Mouse (Mus musculus): ENCODE data around the gene Popdc2. TPM values are rescaled to one million over a fixed set of nuclear protein-coding genes. Genes with fewer than 3 reads are reported as not detected.
A peak's percentile ranks its signal among the peaks of the same experiment; 100 is the strongest.

Gene Popdc2
- polyA plus RNA-seq, 1 experiment from 2014 or later, result 13.7 TPM

GRCm38 (mm10) chr16:38395060-38395730, 33.2 kb downstream of the Popdc2 start:
- 58% methylated on average over 6 of the region's 6 CpGs for WGBS

DNA sequence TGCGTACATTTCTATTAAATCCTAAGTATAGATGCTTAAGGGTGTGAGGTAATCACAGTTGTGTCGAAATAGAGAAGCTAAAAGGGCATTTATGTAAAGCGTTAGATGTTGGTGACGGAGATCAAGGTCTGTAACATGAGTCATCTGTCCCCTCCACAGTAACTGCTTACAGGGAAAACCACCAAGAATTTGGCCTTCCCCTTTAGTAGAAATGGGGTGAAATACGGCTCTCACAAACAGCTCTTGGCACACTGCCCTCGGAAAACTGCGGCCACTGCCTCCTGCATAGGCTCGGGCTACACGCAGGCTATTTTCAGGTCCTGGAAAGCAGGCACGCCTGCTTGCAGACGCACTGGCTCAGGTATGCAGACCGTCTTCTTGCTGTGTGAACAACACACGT, 34.1 kb downstream of the Popdc2 start:
- Histone ChIP-seq H3K9me3 (no peaks in the 10 kb centered on the region), H3K4me3 (replicated peaks) (no peak overlapping the region), H3K27ac (no peak overlapping the region), H3K4me2 (no peak overlapping the region), H3K9ac (no peak overlapping the region), H3K36me3 (no peaks in the 10 kb centered on the region), H3K4me1 (peaks cover 12% of the 10 kb centered on the region), H3K27me3 (replicated peaks) (no peaks in the 10 kb centered on the region)
- no peak for ATAC-seq (ENCODE audit: insufficient read depth, low FRiP score, low read depth)
- 31% methylated on average over 13 of the region's 13 CpGs for WGBS

More at GRCm38 (mm10) chr16:38395060-38395730, 33.2 kb downstream of the Popdc2 start:
- H3K4me1 ChIP-seq, result peaks cover 11% of the 10 kb centered on the region
- no peak overlapping the region for H3K27ac ChIP-seq
- H3K9me3 ChIP-seq, result no peaks in the 10 kb centered on the region
- no peaks in the 10 kb centered on the region for H3K36me3 ChIP-seq
- no peak overlapping the region for H3K4me2 ChIP-seq
- H3K4me3 ChIP-seq (replicated peaks), result no peak overlapping the region
- no peaks in the 10 kb centered on the region for H3K27me3 ChIP-seq (replicated peaks)
- H3K9ac ChIP-seq, result no peak overlapping the region
- no peak for ATAC-seq (ENCODE audit: insufficient read depth, low FRiP score, low read depth)

GRCm38 (mm10) chr16:38398266-38398665, 36.3 kb downstream of the Popdc2 start:
- H3K9me3 ChIP-seq, result no peaks in the 10 kb centered on the region
- WGBS, result 82% methylated on average over 6 of the region's 6 CpGs
- H3K9ac ChIP-seq, result no peak overlapping the region
- no peaks in the 10 kb centered on the region for H3K27me3 ChIP-seq (replicated peaks)
- no peaks in the 10 kb centered on the region for H3K36me3 ChIP-seq
- no peak overlapping the region for H3K4me3 ChIP-seq (replicated peaks)
- ATAC-seq (ENCODE audit: insufficient read depth, low FRiP score, low read depth), result no peak
- peaks cover 12% of the 10 kb centered on the region for H3K4me1 ChIP-seq
- H3K4me2 ChIP-seq, result no peak overlapping the region
- no peak overlapping the region for H3K27ac ChIP-seq

GRCm38 (mm10) chr16:38399076-38399475, 37.1 kb downstream of the Popdc2 start:
- Histone ChIP-seq H3K27me3 (replicated peaks) (no peaks in the 10 kb centered on the region), H3K4me1 (peaks cover 12% of the 10 kb centered on the region), H3K9ac (no peak overlapping the region), H3K4me3 (replicated peaks) (no peak overlapping the region), H3K36me3 (no peaks in the 10 kb centered on the region), H3K4me2 (peak overlapping the region; percentile 54; the same call in 1 of the 2 replicates), H3K9me3 (no peaks in the 10 kb centered on the region), H3K27ac (no peak overlapping the region)
- 65% methylated on average over 3 of the region's 3 CpGs for WGBS
- ATAC-seq (ENCODE audit: insufficient read depth, low FRiP score, low read depth), result no peak

DNA sequence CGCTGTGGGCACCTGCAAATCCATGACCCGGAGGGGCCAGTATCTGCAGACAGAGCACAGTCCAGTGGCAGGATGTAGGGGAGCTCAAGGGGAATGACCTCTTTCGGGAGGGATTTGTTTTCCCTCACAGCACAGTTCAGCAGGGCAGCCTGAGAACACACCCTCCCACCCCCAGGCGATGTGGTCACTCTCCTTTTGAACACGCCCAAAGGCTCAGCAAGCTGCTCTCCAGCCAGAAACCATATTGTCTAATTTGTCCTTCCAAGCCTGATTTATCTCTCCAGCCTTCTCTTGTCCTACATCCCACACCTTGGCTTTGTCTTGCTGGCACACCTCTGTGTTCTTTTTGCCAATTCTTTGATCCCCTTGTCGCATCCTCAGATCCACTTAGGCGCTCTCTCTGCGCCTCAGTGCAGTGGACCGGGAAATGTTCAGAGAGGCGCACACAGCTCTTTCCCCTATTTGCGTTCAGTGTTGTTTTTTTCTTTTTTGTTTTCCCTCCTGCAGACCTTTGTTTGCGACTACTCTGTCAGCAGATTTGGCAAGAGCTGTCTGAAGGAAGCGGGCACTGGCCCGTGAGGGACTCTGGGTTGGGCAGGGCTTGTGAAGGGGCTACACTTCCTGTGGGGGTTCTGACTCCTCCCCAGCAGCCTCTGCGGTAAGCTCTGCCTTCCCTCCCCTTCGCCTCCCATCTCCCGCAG, 37.7 kb downstream of the Popdc2 start:
- Histone ChIP-seq H3K27ac (no peak overlapping the region; the same call in 1 of the 2 replicates), H3K4me2 (peak overlapping the region; percentile 54), H3K9me3 (no peaks in the 10 kb centered on the region), H3K9ac (no peak overlapping the region), H3K4me1 (peaks cover 12% of the 10 kb centered on the region), H3K4me3 (replicated peaks) (peak overlapping the region; percentile 26), H3K36me3 (no peaks in the 10 kb centered on the region), H3K27me3 (replicated peaks) (no peaks in the 10 kb centered on the region)
- peak; percentile 70 for ATAC-seq (ENCODE audit: insufficient read depth, low FRiP score, low read depth)
- 23% methylated on average over 17 of the region's 17 CpGs for WGBS

DNA sequence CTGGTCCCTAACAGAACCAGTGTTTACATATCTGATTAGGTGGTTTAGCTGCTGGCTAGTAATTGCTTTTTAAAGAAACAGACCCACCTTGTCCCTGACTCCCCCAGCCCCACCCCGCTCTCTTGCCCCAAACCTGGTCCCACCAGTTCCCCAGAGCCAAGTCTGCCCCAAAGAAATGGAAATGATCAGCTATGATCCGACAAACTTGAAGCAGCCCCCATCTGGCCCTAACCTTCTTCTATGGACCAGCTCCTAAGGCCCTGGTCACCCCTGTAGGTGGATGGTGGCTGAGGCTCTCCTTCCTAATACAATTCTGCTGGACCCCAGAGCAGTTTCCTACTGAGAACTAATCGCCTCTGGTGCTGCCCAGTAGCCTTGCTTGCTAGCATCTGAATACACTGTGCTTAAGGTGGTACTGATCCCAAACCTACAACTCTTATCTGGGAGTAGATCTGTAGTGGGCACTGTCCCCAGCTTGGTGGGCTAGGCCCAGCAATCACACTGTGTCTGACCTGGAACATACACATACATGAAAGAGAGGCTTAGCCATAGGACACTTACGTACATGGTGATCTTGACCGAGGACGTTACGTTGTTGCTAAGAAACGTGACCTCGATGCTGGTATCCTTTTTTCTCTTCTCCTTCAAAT, 38.4 kb downstream of the Popdc2 start:
- Histone ChIP-seq H3K4me2 (peak overlapping the region; percentile 54), H3K27me3 (replicated peaks) (no peaks in the 10 kb centered on the region), H3K4me1 (peaks cover 12% of the 10 kb centered on the region), H3K27ac (no peak overlapping the region), H3K9me3 (no peaks in the 10 kb centered on the region), H3K36me3 (no peaks in the 10 kb centered on the region), H3K9ac (no peak overlapping the region), H3K4me3 (replicated peaks) (peak overlapping the region; percentile 26)
- WGBS, result 66% methylated on average over 9 of the region's 9 CpGs
- 0 out of 2 replicates have a peak, but pooled peaks have one; percentile 19 for ATAC-seq (ENCODE audit: insufficient read depth, low FRiP score, low read depth)

DNA sequence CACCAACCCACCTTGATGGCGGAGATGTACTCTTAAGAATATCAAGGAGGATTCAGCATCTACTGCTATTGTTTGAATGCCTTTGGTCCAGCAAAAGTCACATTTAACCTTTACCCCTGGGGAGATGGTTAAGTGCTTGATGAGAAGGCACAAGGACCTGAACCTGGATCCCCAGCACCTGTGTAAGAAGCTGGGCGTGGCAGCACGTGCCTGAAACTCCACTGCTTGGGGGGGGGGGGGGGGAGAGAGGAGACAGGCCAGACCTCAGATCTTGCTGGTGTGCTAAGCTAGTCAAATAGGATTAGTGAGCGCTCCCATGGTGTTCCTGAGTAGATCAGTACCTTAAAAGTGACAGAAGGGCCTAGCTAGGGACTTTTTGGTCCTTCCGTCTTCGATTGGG, 39.5 kb downstream of the Popdc2 start:
- 77% methylated on average over 6 of the region's 6 CpGs for WGBS
- H3K9ac ChIP-seq, result no peak overlapping the region
- H3K36me3 ChIP-seq, result no peaks in the 10 kb centered on the region
- H3K4me1 ChIP-seq, result peaks cover 7% of the 10 kb centered on the region; the same call in 1 of the 2 replicates
- H3K4me2 ChIP-seq, result no peak overlapping the region
- no peak for ATAC-seq (ENCODE audit: insufficient read depth, low FRiP score, low read depth)
- H3K27me3 ChIP-seq (replicated peaks), result no peaks in the 10 kb centered on the region
- no peak overlapping the region for H3K4me3 ChIP-seq (replicated peaks)
- no peaks in the 10 kb centered on the region for H3K9me3 ChIP-seq
- H3K27ac ChIP-seq, result no peak overlapping the region

DNA sequence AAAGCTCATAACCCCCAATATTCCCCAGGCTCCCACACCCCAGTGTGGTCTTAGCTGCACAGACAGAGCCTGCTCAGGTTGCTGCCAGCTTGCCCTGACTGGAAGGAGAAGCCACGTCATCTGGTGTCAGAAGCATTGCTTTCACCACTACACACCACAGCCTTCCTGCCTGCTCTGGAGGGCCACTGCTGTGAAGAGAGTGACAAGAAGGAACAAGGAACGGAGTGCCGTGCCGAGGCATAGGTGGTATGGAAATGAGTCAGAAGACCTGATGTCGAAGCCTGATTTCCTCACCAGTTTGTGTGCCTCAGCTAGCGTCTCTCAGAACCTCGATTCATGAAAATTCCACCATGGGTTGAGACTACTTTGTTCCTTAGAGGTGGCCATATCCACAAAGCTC, 41.6 kb downstream of the Popdc2 start:
- ATAC-seq (ENCODE audit: insufficient read depth, low FRiP score, low read depth), result no peak
- no peaks in the 10 kb centered on the region for H3K27me3 ChIP-seq (replicated peaks)
- H3K4me2 ChIP-seq, result no peak overlapping the region
- no peaks in the 10 kb centered on the region for H3K36me3 ChIP-seq
- WGBS, result 84% methylated on average over 7 of the region's 7 CpGs
- H3K27ac ChIP-seq, result no peak overlapping the region
- H3K9me3 ChIP-seq, result no peaks in the 10 kb centered on the region
- peaks cover 7% of the 10 kb centered on the region; the same call in 1 of the 2 replicates for H3K4me1 ChIP-seq
- H3K4me3 ChIP-seq (replicated peaks), result no peak overlapping the region
- no peak overlapping the region for H3K9ac ChIP-seq

- H3K9me3 ChIP-seq, result no peaks in the 10 kb centered on the region
- H3K4me2 ChIP-seq, result no peak overlapping the region
Measured at GRCm38 (mm10) chr16:38406293-38406692, 44.3 kb downstream of the Popdc2 start.

GRCm38 (mm10) chr16:38406708-38407107, 44.7 kb downstream of the Popdc2 start:
- no peaks in the 10 kb centered on the region for H3K4me1 ChIP-seq
- no peak for ATAC-seq (ENCODE audit: insufficient read depth, low FRiP score, low read depth)
- H3K4me2 ChIP-seq, result no peak overlapping the region
- no peaks in the 10 kb centered on the region for H3K36me3 ChIP-seq
- no peak overlapping the region for H3K27ac ChIP-seq
- H3K27me3 ChIP-seq (replicated peaks), result no peaks in the 10 kb centered on the region
- H3K4me3 ChIP-seq (replicated peaks), result no peak overlapping the region
- H3K9me3 ChIP-seq, result no peaks in the 10 kb centered on the region
- no peak overlapping the region for H3K9ac ChIP-seq
- WGBS, result 74% methylated on average over 6 of the region's 6 CpGs

More at GRCm38 (mm10) chr16:38406293-38406692, 44.3 kb downstream of the Popdc2 start:
- no peak overlapping the region for H3K9ac ChIP-seq
- H3K4me1 ChIP-seq, result no peaks in the 10 kb centered on the region
- ATAC-seq (ENCODE audit: insufficient read depth, low FRiP score, low read depth), result no peak
- no peak overlapping the region for H3K27ac ChIP-seq
- H3K36me3 ChIP-seq, result no peaks in the 10 kb centered on the region
- H3K27me3 ChIP-seq (replicated peaks), result no peaks in the 10 kb centered on the region
- 73% methylated on average over 5 of the region's 5 CpGs for WGBS
- H3K4me3 ChIP-seq (replicated peaks), result no peak overlapping the region

DNA sequence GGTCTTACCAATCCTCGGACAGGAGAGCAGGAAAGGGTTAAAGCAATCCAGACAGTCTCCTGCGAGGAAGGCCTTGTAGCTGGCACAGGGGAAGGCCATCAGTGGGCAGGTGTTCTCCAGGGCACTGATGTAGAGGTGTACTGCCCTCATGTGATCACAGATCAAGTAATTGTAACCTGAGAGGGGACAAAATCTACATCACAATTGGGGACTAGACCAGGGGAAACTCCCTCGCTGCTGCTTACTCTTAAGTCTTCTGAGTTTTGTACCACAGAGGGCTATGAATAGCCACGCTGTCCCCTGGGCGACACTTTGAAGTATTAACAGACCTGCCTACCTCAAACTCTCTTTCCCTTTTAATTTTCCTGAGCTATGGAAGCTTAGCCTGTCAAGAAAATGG, 45.6 kb downstream of the Popdc2 start:
- Histone ChIP-seq H3K4me3 (replicated peaks) (no peak overlapping the region), H3K4me2 (no peak overlapping the region), H3K9me3 (no peaks in the 10 kb centered on the region), H3K4me1 (no peaks in the 10 kb centered on the region), H3K27me3 (replicated peaks) (no peaks in the 10 kb centered on the region), H3K27ac (no peak overlapping the region), H3K9ac (no peak overlapping the region), H3K36me3 (no peaks in the 10 kb centered on the region)
- no peak for ATAC-seq (ENCODE audit: insufficient read depth, low FRiP score, low read depth)
- 51% methylated on average over 5 of the region's 5 CpGs for WGBS

DNA sequence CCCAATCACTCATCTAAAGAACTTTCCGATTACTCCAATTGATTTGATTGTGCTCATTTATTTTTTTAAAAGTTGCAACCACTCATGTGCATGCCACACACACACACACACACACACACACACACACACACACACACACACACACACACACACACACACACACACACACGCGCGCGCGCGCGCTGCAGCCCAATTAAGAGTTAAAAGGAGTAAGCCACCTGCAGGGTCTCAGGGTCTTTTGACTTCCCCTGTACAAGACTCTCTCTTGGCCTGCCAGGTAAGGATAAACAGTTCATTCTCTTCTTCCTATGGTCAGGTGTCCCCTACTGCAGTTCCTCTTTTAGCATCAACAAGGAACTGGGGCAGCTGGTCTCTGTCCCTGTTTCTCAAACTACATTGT, 46.4 kb downstream of the Popdc2 start:
- Histone ChIP-seq H3K9ac (no peak overlapping the region), H3K27ac (no peak overlapping the region), H3K4me1 (no peaks in the 10 kb centered on the region), H3K36me3 (no peaks in the 10 kb centered on the region), H3K9me3 (no peaks in the 10 kb centered on the region), H3K27me3 (replicated peaks) (no peaks in the 10 kb centered on the region), H3K4me2 (no peak overlapping the region), H3K4me3 (replicated peaks) (no peak overlapping the region)
- no peak for ATAC-seq (ENCODE audit: insufficient read depth, low FRiP score, low read depth)
- 94% methylated on average over 8 of the region's 8 CpGs for WGBS
